Comparison of ENCODE assay signal across 8 mouse cellular contexts in the genomic region with DNA sequence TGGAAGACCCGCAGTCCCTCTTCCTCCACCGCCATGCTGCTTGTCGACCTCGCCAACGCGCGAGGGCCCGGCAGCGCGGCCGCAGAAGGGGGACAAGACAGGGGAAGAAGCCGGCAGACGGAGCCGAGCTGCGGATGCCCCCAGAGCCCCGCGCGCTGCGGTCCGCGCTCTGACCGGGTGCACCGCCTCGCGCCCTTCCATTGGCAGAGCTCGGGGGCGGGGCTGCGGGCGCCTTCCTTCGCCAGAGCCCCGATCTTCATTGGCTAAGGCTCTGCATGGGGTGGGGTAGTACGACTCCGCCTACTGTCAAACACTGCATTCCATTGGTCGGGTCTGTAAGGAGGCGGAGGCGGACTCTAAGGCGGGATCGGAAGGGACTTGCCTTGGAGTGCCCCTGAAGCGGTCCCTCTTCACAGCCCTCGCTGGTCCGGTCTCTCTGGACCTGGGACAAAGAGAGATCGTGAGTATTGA. TPM values are rescaled to one million over a fixed set of nuclear protein-coding genes. Genes with fewer than 3 reads are reported as not detected.
DNase-seq lines count a peak whose midpoint lies in the region; ATAC-seq lines count a peak whose summit lies in the region.

A gene (minus strand): TSS at position 191 of the 471 bp plus-strand sequence.

- peak; percentile 97 to 98 for DNase-seq in adrenal gland, adult (ENCODE audit: inconsistent age in 2 of 2, low spot score in 1 of 2)
- peak; percentile 97 for DNase-seq in embryo, embryonic 10.5 days (ENCODE audit: low spot score)
- DNase-seq in gastrocnemius, postnatal 14 days: peak; percentile 96
- DNase-seq in left cerebral cortex, postnatal 10 days (ENCODE audit: extremely low spot score in 1 of 2, low spot score in 2 of 2): peak; percentile 94 to 98
- peak; percentile 96 for DNase-seq in right cerebral cortex, postnatal 25 days
- DNase-seq in urinary bladder, postnatal 4 days (ENCODE audit: low spot score in 2 of 2): peak; percentile 94

- peak; percentile 80 for ATAC-seq in inflammation-experienced regulatory T-cells, adult 6 months
- ATAC-seq in megakaryocyte-erythroid progenitor cell, adult 5-6 weeks (replicated peaks; ENCODE audit: low FRiP score, low TSS enrichment, poor library complexity, severe bottlenecking): peak; percentile 90

- intact Hi-C loops in gastrocnemius, postnatal 14 days (cut with DNase I; ENCODE audit: low total_unique reads): no loop called here
- intact Hi-C loops in left cerebral cortex, postnatal 10 days (cut with DNase I): loop anchor here (5.0 kb wide), 2 partner anchors 75 to 125 kb away; no protein-coding TSS in a partner anchor

RNA-seq across cellular contexts. Expression of the gene that starts here (rescaled TPM):
- total RNA-seq in gastrocnemius, postnatal 14 days (2021): 10 to 100 TPM; 18.5 to 18.8 TPM
- 100 to 1,000 TPM in 1 of 3 experiments, 10 to 100 TPM in 2; 96.4 to 121 (median 96.5) TPM for polyA plus RNA-seq in inflammation-experienced regulatory T-cells, adult 6 months (2017; shearing (Covaris generic))
- total RNA-seq in left cerebral cortex, postnatal 10 days (2021): 10 to 100 TPM; 55.6 to 56.9 TPM
- total RNA-seq in megakaryocyte-erythroid progenitor cell, adult 5-6 weeks (2014; fragmentation: Nextera tagmentation): 34.4 and 36.2 TPM in 2 replicates
- 25.9 and 43.0 TPM in 2 replicates for total RNA-seq in megakaryocyte-erythroid progenitor cell, adult 5-6 weeks (2017)

Comparison
In these comparisons a context has a peak if more than half of its experiments do, and no peak if none do; other contexts are left out.
1. Peak in every context shown above with its lines: DNase-seq and ATAC-seq.